ENCODE assay signal across 15 mouse cellular contexts in genomic region chr14:28980482-28980881, GRCm38 (mm10). TPM values are rescaled to one million over a fixed set of nuclear protein-coding genes. Genes with fewer than 3 reads are reported as not detected.
DNase-seq lines count a peak whose midpoint lies in the region; ATAC-seq and TF ChIP-seq lines count a peak whose summit lies in the region.
"Had no signal": no experiment of that assay in that cellular context is flagged by ENCODE, and none has a peak within 500 bp of the region (broad histone marks: within the 10 kb centered on the region; RNA-seq: fewer than 3 reads in every experiment).

No protein-coding gene starts in this region.

- intact Hi-C loops in left cerebral cortex, adult 2 months (cut with DNase I), result no loop called here
- intact Hi-C loops in left cerebral cortex, postnatal 14 days (cut with DNase I), result no loop called here
- intact Hi-C loops in left cerebral cortex, postnatal 10 days (cut with DNase I), result no loop called here

- H3K4me1 ChIP-seq in forebrain, embryonic 11.5 days (replicated peaks; ENCODE audit: control insufficient read depth, insufficient read depth, low read length), result no peaks in the 10 kb centered on the region
- no peaks in the 10 kb centered on the region; the same call in 1 of the 2 replicates for H3K4me1 ChIP-seq in forebrain, embryonic 12.5 days
- H3K4me1 ChIP-seq: liver, embryonic 12.5 days had no signal

- H3K27ac ChIP-seq in forebrain, embryonic 11.5 days (ENCODE audit: low read depth, low read length), result no peak overlapping the region
- H3K27ac ChIP-seq in forebrain, embryonic 12.5 days, result no peak overlapping the region
- H3K27ac ChIP-seq in left cerebral cortex, adult 2 months, result no peak overlapping the region
- H3K27ac ChIP-seq: embryonic facial prominence, embryonic 13.5 days; liver, embryonic 12.5 days; midbrain, embryonic 12.5 days had no signal

- no peaks in the 10 kb centered on the region for H3K27me3 ChIP-seq in forebrain, embryonic 11.5 days (ENCODE audit: control insufficient read depth, insufficient read depth, low read length)
- no peaks in the 10 kb centered on the region for H3K27me3 ChIP-seq in forebrain, embryonic 12.5 days
- H3K27me3 ChIP-seq: embryonic facial prominence, embryonic 13.5 days; liver, embryonic 12.5 days; midbrain, embryonic 12.5 days had no signal

- H3K9ac ChIP-seq in forebrain, embryonic 11.5 days (ENCODE audit: low read length), result no peak overlapping the region
- H3K9ac ChIP-seq in forebrain, embryonic 12.5 days, result no peak overlapping the region
- H3K9ac ChIP-seq: embryonic facial prominence, embryonic 13.5 days; liver, embryonic 12.5 days; midbrain, embryonic 12.5 days had no signal

- peak; percentile 57 for DNase-seq in forebrain, embryonic 11.5 days (ENCODE audit: low spot score)
- no peak for DNase-seq in left cerebral cortex, adult 2 months (ENCODE audit: extremely low spot score in 1 of 2, low spot score in 2 of 2)
- DNase-seq in left cerebral cortex, postnatal 14 days (ENCODE audit: low spot score in 2 of 2), result no peak
- peak; percentile 30 for DNase-seq in NIH3T3 (ENCODE audit: low read depth)
- peak; percentile 32 for DNase-seq in forelimb bud, embryonic 11.5 days (ENCODE audit: low read depth, low spot score)
- no peak for DNase-seq in adrenal gland, adult 2 months
- no peak for DNase-seq in left cerebral cortex, postnatal 10 days (ENCODE audit: extremely low spot score in 1 of 2, low spot score in 2 of 2)
- DNase-seq: B cell, adult 2 months; gastrocnemius, postnatal 14 days; heart, postnatal 36 days; thymus, postnatal 4 days had no signal

- no peak for ATAC-seq in forebrain, embryonic 11.5 days (replicated peaks; ENCODE audit: low FRiP score)
- no peak for ATAC-seq in forebrain, embryonic 12.5 days (ENCODE audit: low FRiP score)
- ATAC-seq: liver, embryonic 12.5 days had no signal

- no peaks in the 10 kb centered on the region for H3K36me3 ChIP-seq in forebrain, embryonic 11.5 days (ENCODE audit: control insufficient read depth, insufficient read depth, low read length)
- no peaks in the 10 kb centered on the region for H3K36me3 ChIP-seq in forebrain, embryonic 12.5 days (replicated peaks)
- H3K36me3 ChIP-seq: embryonic facial prominence, embryonic 13.5 days; liver, embryonic 12.5 days; midbrain, embryonic 12.5 days had no signal

- H3K4me3 ChIP-seq in forebrain, embryonic 11.5 days (ENCODE audit: low read depth, low read length), result no peak overlapping the region
- H3K4me3 ChIP-seq in forebrain, embryonic 12.5 days (replicated peaks), result no peak overlapping the region
- H3K4me3 ChIP-seq in left cerebral cortex, adult 2 months, result no peak overlapping the region
- H3K4me3 ChIP-seq: embryonic facial prominence, embryonic 13.5 days; liver, embryonic 12.5 days; midbrain, embryonic 12.5 days had no signal

- TF ChIP-seq CTCF in left cerebral cortex, adult 2 months (IDR thresholded peaks at IDR 0.05), result peak; percentile 6; the same call in 1 of the 2 replicates

- 37% methylated on average over 3 of the region's 3 CpGs for WGBS in forebrain, embryonic 11.5 days
- WGBS in forebrain, embryonic 12.5 days, result 15% methylated on average over 3 of the region's 3 CpGs

- H3K4me2 ChIP-seq in forebrain, embryonic 11.5 days (ENCODE audit: low read depth, low read length, severe bottlenecking), result no peak overlapping the region
- H3K4me2 ChIP-seq in forebrain, embryonic 12.5 days, result no peak overlapping the region
- H3K4me2 ChIP-seq: embryonic facial prominence, embryonic 13.5 days; liver, embryonic 12.5 days; midbrain, embryonic 12.5 days had no signal

- H3K9me3 ChIP-seq in forebrain, embryonic 11.5 days (ENCODE audit: control insufficient read depth, low read length), result no peaks in the 10 kb centered on the region
- H3K9me3 ChIP-seq in forebrain, embryonic 12.5 days, result no peaks in the 10 kb centered on the region
- H3K9me3 ChIP-seq: embryonic facial prominence, embryonic 13.5 days; liver, embryonic 12.5 days; midbrain, embryonic 12.5 days had no signal

RNA-seq across cellular contexts. Expression of gene Lrtm1, which starts 37.5 kb away (rescaled TPM):
- 0.36 and 0.55 TPM in 2 replicates for polyA plus RNA-seq in forebrain, embryonic 11.5 days (2014; fragmentation: Nextera tagmentation; extraction: Ambion mirVana)
- 0.09 and 0.26 TPM in 2 replicates for polyA plus RNA-seq in forebrain, embryonic 12.5 days (2016; fragmentation: Nextera tagmentation; extraction: Ambion mirVana)
- not detected for total RNA-seq in left cerebral cortex, adult 2 months (2021)
- total RNA-seq in left cerebral cortex, postnatal 14 days (2021), result not detected
- under 1 TPM; 0.17 to 0.29 TPM for total RNA-seq in adrenal gland, adult 2 months (2021)
- polyA plus RNA-seq in adrenal gland, adult 2 months (2012; rRNA removed), result 0.03 and 0.15 TPM in 2 replicates
- total RNA-seq in left cerebral cortex, postnatal 10 days (2021), result not detected
- polyA plus RNA-seq: liver, embryonic 12.5 days had no signal

Comparison
In these comparisons a context has a peak if more than half of its experiments do, and no peak if none do; other contexts are left out.
1. DNase-seq: peak in forebrain, embryonic 11.5 days (single experiment), NIH3T3 (single experiment) and forelimb bud, embryonic 11.5 days (single experiment); none in left cerebral cortex, adult 2 months (0 of 2), left cerebral cortex, postnatal 14 days (0 of 2), adrenal gland, adult 2 months (single experiment) and left cerebral cortex, postnatal 10 days (0 of 2).